Mouse (Mus musculus): ENCODE data around the gene Lbh. TPM values are rescaled to one million over a fixed set of nuclear protein-coding genes. Genes with fewer than 3 reads are reported as not detected.

The Lbh gene
- polyA plus RNA-seq, 1 experiment from 2014 or later: 3.2 TPM

DNA sequence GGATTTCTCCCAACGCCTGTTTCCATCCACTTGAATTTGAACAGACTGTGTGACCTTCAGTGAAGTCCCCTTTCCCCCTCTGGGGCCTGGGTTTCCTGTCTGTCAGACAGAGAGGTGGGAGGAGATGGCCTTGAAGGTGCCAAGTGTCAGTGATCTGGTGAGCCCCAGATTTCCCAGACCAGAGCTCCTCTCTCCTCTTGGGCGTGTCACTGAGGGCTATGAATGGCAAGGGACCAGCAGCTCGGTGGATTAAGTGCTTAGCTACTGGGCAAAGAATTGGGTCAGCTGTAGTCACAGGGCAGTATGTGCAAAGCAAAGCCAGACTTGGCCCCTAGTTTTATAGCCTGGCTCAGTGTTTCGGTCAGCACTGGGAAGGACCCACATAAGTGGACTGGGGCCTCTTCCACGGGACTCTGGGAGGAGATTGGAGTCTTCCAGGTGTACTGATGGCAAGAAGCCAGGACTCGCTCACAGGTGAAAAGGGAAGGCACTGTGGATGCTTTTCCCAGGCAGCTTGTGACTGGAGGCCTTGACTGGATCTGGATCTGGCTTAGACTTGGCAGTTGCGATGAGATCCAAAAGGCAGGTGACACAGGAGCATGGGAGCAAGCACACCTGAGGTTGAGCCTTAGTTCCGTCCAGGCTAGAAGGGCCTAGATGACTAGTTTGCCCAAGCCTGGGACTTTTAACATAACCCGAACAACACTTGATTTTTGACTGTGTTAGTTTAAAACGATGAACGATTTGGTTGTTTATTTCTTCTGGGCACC, 20.1 kb downstream of the Lbh start:
- H3K27ac ChIP-seq (replicated peaks; ENCODE audit: low read depth, low read length): no peak overlapping the region

GRCm38 (mm10) chr17:72938871-72939568, 20.9 kb downstream of the Lbh start:
- no peaks in the 10 kb centered on the region for H3K27me3 ChIP-seq (replicated peaks; ENCODE audit: control insufficient read depth, insufficient read depth, low read length)
- no peak overlapping the region for H3K4me3 ChIP-seq (ENCODE audit: low read depth, low read length)
- peaks cover 6% of the 10 kb centered on the region for H3K4me1 ChIP-seq (ENCODE audit: control insufficient read depth, insufficient read depth, low read length)
- no peaks in the 10 kb centered on the region for H3K9me3 ChIP-seq (ENCODE audit: control insufficient read depth, low read length)
- 0 out of 2 replicates have a peak, but pooled peaks have one; percentile 11 for ATAC-seq (ENCODE audit: low read depth)
- no peak for DNase-seq (ENCODE audit: low spot score)
- H3K9ac ChIP-seq (ENCODE audit: low read depth, low read length): no peak overlapping the region
- 78% methylated on average over 15 of the region's 15 CpGs for WGBS
- H3K27ac ChIP-seq (replicated peaks; ENCODE audit: low read depth, low read length): no peak overlapping the region
- H3K4me2 ChIP-seq (ENCODE audit: low read depth, low read length): no peak overlapping the region
- peaks cover 26% of the 10 kb centered on the region for H3K36me3 ChIP-seq (ENCODE audit: control insufficient read depth, insufficient read depth, low read length)

More for the DNA sequence above, 20.1 kb downstream of the Lbh start:
- Histone ChIP-seq H3K4me2 (ENCODE audit: low read depth, low read length) (no peak overlapping the region), H3K36me3 (ENCODE audit: control insufficient read depth, insufficient read depth, low read length) (peaks cover 28% of the 10 kb centered on the region), H3K9ac (ENCODE audit: low read depth, low read length) (no peak overlapping the region), H3K27me3 (replicated peaks; ENCODE audit: control insufficient read depth, insufficient read depth, low read length) (no peaks in the 10 kb centered on the region), H3K9me3 (ENCODE audit: control insufficient read depth, low read length) (no peaks in the 10 kb centered on the region), H3K4me1 (ENCODE audit: control insufficient read depth, insufficient read depth, low read length) (peaks cover 6% of the 10 kb centered on the region), H3K4me3 (ENCODE audit: low read depth, low read length) (no peak overlapping the region)
- DNase-seq (ENCODE audit: low spot score) (no peak), ATAC-seq (ENCODE audit: low read depth) (0 out of 2 replicates have a peak, but pooled peaks have one; percentile 10)
- WGBS: 76% methylated on average over 11 of the region's 11 CpGs

- Histone ChIP-seq H3K4me1 (ENCODE audit: control insufficient read depth, insufficient read depth, low read length) (peaks cover 6% of the 10 kb centered on the region), H3K36me3 (ENCODE audit: control insufficient read depth, insufficient read depth, low read length) (peaks cover 26% of the 10 kb centered on the region), H3K27ac (replicated peaks; ENCODE audit: low read depth, low read length) (no peak overlapping the region), H3K4me3 (ENCODE audit: low read depth, low read length) (no peak overlapping the region), H3K9ac (ENCODE audit: low read depth, low read length) (no peak overlapping the region), H3K9me3 (ENCODE audit: control insufficient read depth, low read length) (no peaks in the 10 kb centered on the region), H3K27me3 (replicated peaks; ENCODE audit: control insufficient read depth, insufficient read depth, low read length) (no peaks in the 10 kb centered on the region), H3K4me2 (ENCODE audit: low read depth, low read length) (no peak overlapping the region)
- no peak for ATAC-seq (ENCODE audit: low read depth)
- WGBS: 67% methylated on average over 6 of the region's 6 CpGs
- no peak for DNase-seq (ENCODE audit: low spot score)
Measured at GRCm38 (mm10) chr17:72939569-72939899, 21.4 kb downstream of the Lbh start.

DNA sequence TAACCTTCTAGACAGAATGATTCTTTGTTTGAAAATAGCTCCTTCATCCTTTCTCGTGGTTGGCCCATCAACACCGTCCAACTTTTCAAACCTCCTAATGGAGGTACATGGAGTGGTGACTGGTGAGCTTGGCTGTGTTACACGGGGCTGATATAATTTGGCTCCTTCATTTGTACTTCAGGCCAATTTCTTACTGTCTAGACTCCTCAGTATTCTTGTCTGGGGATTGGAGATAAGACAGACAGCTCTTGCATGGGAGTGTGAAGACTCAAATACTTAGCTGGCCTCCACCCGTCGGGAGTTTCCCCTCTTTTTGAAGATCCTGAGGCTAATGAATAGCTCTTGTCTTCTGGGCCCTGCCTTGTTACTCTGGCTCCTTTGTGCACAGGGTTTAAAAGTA, 26.3 kb downstream of the Lbh start:
- Histone ChIP-seq H3K9ac (ENCODE audit: low read depth, low read length) (no peak overlapping the region), H3K4me2 (ENCODE audit: low read depth, low read length) (no peak overlapping the region), H3K4me3 (ENCODE audit: low read depth, low read length) (no peak overlapping the region), H3K36me3 (ENCODE audit: control insufficient read depth, insufficient read depth, low read length) (peaks cover 26% of the 10 kb centered on the region), H3K27me3 (replicated peaks; ENCODE audit: control insufficient read depth, insufficient read depth, low read length) (no peaks in the 10 kb centered on the region), H3K4me1 (ENCODE audit: control insufficient read depth, insufficient read depth, low read length) (no peaks in the 10 kb centered on the region; the same call in 1 of the 2 replicates), H3K9me3 (ENCODE audit: control insufficient read depth, low read length) (no peaks in the 10 kb centered on the region), H3K27ac (replicated peaks; ENCODE audit: low read depth, low read length) (no peak overlapping the region)
- ATAC-seq (ENCODE audit: low read depth) (no peak), DNase-seq (ENCODE audit: low spot score) (no peak)
- 93% methylated on average over 5 of the region's 5 CpGs for WGBS

GRCm38 (mm10) chr17:72947111-72947859, 29.2 kb downstream of the Lbh start:
- H3K9ac ChIP-seq (ENCODE audit: low read depth, low read length): no peak overlapping the region
- ATAC-seq (ENCODE audit: low read depth): no peak
- WGBS: 46% methylated on average over 6 of the region's 6 CpGs
- H3K4me2 ChIP-seq (ENCODE audit: low read depth, low read length): no peak overlapping the region
- peaks cover 4% of the 10 kb centered on the region; the same call in 1 of the 2 replicates for H3K36me3 ChIP-seq (ENCODE audit: control insufficient read depth, insufficient read depth, low read length)
- no peak overlapping the region for H3K27ac ChIP-seq (replicated peaks; ENCODE audit: low read depth, low read length)
- H3K4me3 ChIP-seq (ENCODE audit: low read depth, low read length): no peak overlapping the region
- DNase-seq (ENCODE audit: low spot score): peak; percentile 64
- no peaks in the 10 kb centered on the region for H3K27me3 ChIP-seq (replicated peaks; ENCODE audit: control insufficient read depth, insufficient read depth, low read length)
- H3K4me1 ChIP-seq (ENCODE audit: control insufficient read depth, insufficient read depth, low read length): no peaks in the 10 kb centered on the region; the same call in 1 of the 2 replicates
- no peaks in the 10 kb centered on the region for H3K9me3 ChIP-seq (ENCODE audit: control insufficient read depth, low read length)

GRCm38 (mm10) chr17:72948119-72948518, 30.0 kb downstream of the Lbh start:
- Histone ChIP-seq H3K4me2 (ENCODE audit: low read depth, low read length) (no peak overlapping the region), H3K4me3 (ENCODE audit: low read depth, low read length) (no peak overlapping the region), H3K36me3 (ENCODE audit: control insufficient read depth, insufficient read depth, low read length) (no peaks in the 10 kb centered on the region), H3K27ac (replicated peaks; ENCODE audit: low read depth, low read length) (no peak overlapping the region), H3K27me3 (replicated peaks; ENCODE audit: control insufficient read depth, insufficient read depth, low read length) (no peaks in the 10 kb centered on the region), H3K4me1 (ENCODE audit: control insufficient read depth, insufficient read depth, low read length) (no peaks in the 10 kb centered on the region; the same call in 1 of the 2 replicates), H3K9me3 (ENCODE audit: control insufficient read depth, low read length) (no peaks in the 10 kb centered on the region), H3K9ac (ENCODE audit: low read depth, low read length) (no peak overlapping the region)
- ATAC-seq (ENCODE audit: low read depth): no peak
- DNase-seq (ENCODE audit: low spot score): no peak
- WGBS: 69% methylated on average over 9 of the region's 9 CpGs

- Histone ChIP-seq H3K9me3 (ENCODE audit: control insufficient read depth, low read length) (no peaks in the 10 kb centered on the region), H3K27me3 (replicated peaks; ENCODE audit: control insufficient read depth, insufficient read depth, low read length) (no peaks in the 10 kb centered on the region), H3K9ac (ENCODE audit: low read depth, low read length) (no peak overlapping the region), H3K36me3 (ENCODE audit: control insufficient read depth, insufficient read depth, low read length) (no peaks in the 10 kb centered on the region), H3K27ac (replicated peaks; ENCODE audit: low read depth, low read length) (no peak overlapping the region), H3K4me3 (ENCODE audit: low read depth, low read length) (no peak overlapping the region), H3K4me2 (ENCODE audit: low read depth, low read length) (no peak overlapping the region), H3K4me1 (ENCODE audit: control insufficient read depth, insufficient read depth, low read length) (no peaks in the 10 kb centered on the region; the same call in 1 of the 2 replicates)
- no peak for DNase-seq (ENCODE audit: low spot score)
- no peak for ATAC-seq (ENCODE audit: low read depth)
- WGBS: 85% methylated on average over 7 of the region's 7 CpGs
Measured at GRCm38 (mm10) chr17:72949247-72949701, 31.2 kb downstream of the Lbh start.

GRCm38 (mm10) chr17:72951331-72951730, 33.2 kb downstream of the Lbh start:
- Histone ChIP-seq H3K4me3 (ENCODE audit: low read depth, low read length) (no peak overlapping the region), H3K36me3 (ENCODE audit: control insufficient read depth, insufficient read depth, low read length) (no peaks in the 10 kb centered on the region)
- 75% methylated on average over 6 of the region's 6 CpGs for WGBS

More at GRCm38 (mm10) chr17:72951331-72951730, 33.2 kb downstream of the Lbh start:
- ATAC-seq (ENCODE audit: low read depth): no peak
- H3K4me2 ChIP-seq (ENCODE audit: low read depth, low read length): no peak overlapping the region
- H3K4me1 ChIP-seq (ENCODE audit: control insufficient read depth, insufficient read depth, low read length): no peaks in the 10 kb centered on the region; the same call in 1 of the 2 replicates
- H3K9me3 ChIP-seq (ENCODE audit: control insufficient read depth, low read length): no peaks in the 10 kb centered on the region
- H3K9ac ChIP-seq (ENCODE audit: low read depth, low read length): no peak overlapping the region
- no peak overlapping the region for H3K27ac ChIP-seq (replicated peaks; ENCODE audit: low read depth, low read length)
- H3K27me3 ChIP-seq (replicated peaks; ENCODE audit: control insufficient read depth, insufficient read depth, low read length): no peaks in the 10 kb centered on the region
- no peak for DNase-seq (ENCODE audit: low spot score)
